Mouse (Mus musculus): ENCODE measurements at regions not wholly inside any gene's neighbourhood (a gene's known extent, or its start where the extent isn't known, plus 50 kb on each side); places are given as distances from the start of the nearest gene placed in this dataset.

- Histone ChIP-seq H3K27me3 (ENCODE audit: insufficient read depth, low read length) (no peaks in the 10 kb centered on the region), H3K27ac (ENCODE audit: low read depth) (no peak overlapping the region), H3K4me2 (no peak overlapping the region), H3K4me1 (ENCODE audit: insufficient read depth) (peaks cover 12% of the 10 kb centered on the region; the same call in 1 of the 2 replicates), H3K4me3 (ENCODE audit: low read depth, low read length) (no peak overlapping the region), H3K9me3 (ENCODE audit: low read depth, low read length) (no peaks in the 10 kb centered on the region), H3K36me3 (ENCODE audit: insufficient read depth) (no peaks in the 10 kb centered on the region), H3K9ac (no peak overlapping the region)
- no peak for TF ChIP-seq CTCF (IDR thresholded peaks at IDR 0.05; ENCODE audit: low read depth)
- ATAC-seq (ENCODE audit: insufficient read depth) (no peak), DNase-seq (no peak)
- WGBS = 87% methylated on average over 6 of the region's 6 CpGs
Observed at GRCm38 (mm10) chr3:21939738-21940137, 136.7 kb upstream of the Tbl1xr1 start.

GRCm38 (mm10) chr3:21941596-21941995 lies 134.9 kb upstream of the Tbl1xr1 start:
- H3K36me3 ChIP-seq (ENCODE audit: insufficient read depth) = no peaks in the 10 kb centered on the region
- H3K27me3 ChIP-seq (ENCODE audit: insufficient read depth, low read length) = no peaks in the 10 kb centered on the region
- H3K4me2 ChIP-seq = no peak overlapping the region
- no peak overlapping the region for H3K4me3 ChIP-seq (ENCODE audit: low read depth, low read length)
- no peaks in the 10 kb centered on the region for H3K9me3 ChIP-seq (ENCODE audit: low read depth, low read length)
- TF ChIP-seq CTCF (IDR thresholded peaks at IDR 0.05; ENCODE audit: low read depth) = no peak
- no peak overlapping the region for H3K9ac ChIP-seq
- ATAC-seq (ENCODE audit: insufficient read depth) (no peak), DNase-seq (no peak)
- no peak overlapping the region for H3K27ac ChIP-seq (ENCODE audit: low read depth)
- 73% methylated on average over 2 of the region's 2 CpGs for WGBS
- peaks cover 5% of the 10 kb centered on the region; the same call in 1 of the 2 replicates for H3K4me1 ChIP-seq (ENCODE audit: insufficient read depth)

DNA sequence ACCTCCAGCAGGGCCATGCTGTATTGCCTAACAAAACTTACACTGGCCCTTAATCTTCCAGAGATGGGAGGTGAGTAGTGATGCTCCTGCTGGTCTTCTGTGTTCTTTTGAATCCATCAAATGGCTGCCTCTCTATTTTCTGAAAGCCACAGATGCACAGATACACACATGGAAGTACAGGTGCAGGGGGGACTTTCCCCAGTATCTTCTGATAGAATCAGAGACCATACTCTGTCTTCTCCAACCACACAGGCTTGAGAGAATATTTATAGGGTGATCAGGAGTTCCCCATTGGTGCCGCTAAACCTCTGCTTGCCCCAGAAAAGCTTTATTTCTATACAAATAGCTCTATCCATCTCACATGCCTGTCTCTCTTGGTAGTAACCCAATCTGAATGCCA lies 133.5 kb upstream of the Tbl1xr1 start:
- DNase-seq (no peak), ATAC-seq (ENCODE audit: insufficient read depth) (no peak)
- H3K27ac ChIP-seq (ENCODE audit: low read depth) = no peak overlapping the region
- no peaks in the 10 kb centered on the region for H3K27me3 ChIP-seq (ENCODE audit: insufficient read depth, low read length)
- WGBS = 88% methylated on average over 1 of the region's 1 CpGs
- H3K36me3 ChIP-seq (ENCODE audit: insufficient read depth) = no peaks in the 10 kb centered on the region
- H3K4me2 ChIP-seq = no peak overlapping the region
- H3K4me3 ChIP-seq (ENCODE audit: low read depth, low read length) = no peak overlapping the region
- no peaks in the 10 kb centered on the region for H3K4me1 ChIP-seq (ENCODE audit: insufficient read depth)
- no peak overlapping the region for H3K9ac ChIP-seq
- TF ChIP-seq CTCF (IDR thresholded peaks at IDR 0.05; ENCODE audit: low read depth) = no peak
- no peaks in the 10 kb centered on the region for H3K9me3 ChIP-seq (ENCODE audit: low read depth, low read length)

- no peaks in the 10 kb centered on the region for H3K27me3 ChIP-seq (ENCODE audit: insufficient read depth, low read length)
- H3K36me3 ChIP-seq (ENCODE audit: insufficient read depth) = no peaks in the 10 kb centered on the region
- no peak for DNase-seq
- no peaks in the 10 kb centered on the region for H3K4me1 ChIP-seq (ENCODE audit: insufficient read depth)
- TF ChIP-seq CTCF (IDR thresholded peaks at IDR 0.05; ENCODE audit: low read depth) = no peak
- no peak overlapping the region for H3K4me3 ChIP-seq (ENCODE audit: low read depth, low read length)
- H3K4me2 ChIP-seq = no peak overlapping the region
- WGBS = 59% methylated on average over 4 of the region's 4 CpGs
- no peak overlapping the region for H3K9ac ChIP-seq
- no peak overlapping the region for H3K27ac ChIP-seq (ENCODE audit: low read depth)
- no peaks in the 10 kb centered on the region for H3K9me3 ChIP-seq (ENCODE audit: low read depth, low read length)
- no peak for ATAC-seq (ENCODE audit: insufficient read depth)
Observed at GRCm38 (mm10) chr3:21945775-21946174, 130.7 kb upstream of the Tbl1xr1 start.

- TF ChIP-seq CTCF (IDR thresholded peaks at IDR 0.05; ENCODE audit: low read depth) = no peak
- H3K4me2 ChIP-seq = no peak overlapping the region
- H3K9ac ChIP-seq = no peak overlapping the region
- H3K4me3 ChIP-seq (ENCODE audit: low read depth, low read length) = no peak overlapping the region
- H3K27ac ChIP-seq (ENCODE audit: low read depth) = no peak overlapping the region
- H3K36me3 ChIP-seq (ENCODE audit: insufficient read depth) = no peaks in the 10 kb centered on the region
- 0 out of 2 replicates have a peak, but pooled peaks cover 2% of the 10 kb centered on the region for H3K4me1 ChIP-seq (ENCODE audit: insufficient read depth)
- ATAC-seq (ENCODE audit: insufficient read depth) = peak; percentile 82
- no peaks in the 10 kb centered on the region for H3K27me3 ChIP-seq (ENCODE audit: insufficient read depth, low read length)
- no peaks in the 10 kb centered on the region for H3K9me3 ChIP-seq (ENCODE audit: low read depth, low read length)
- WGBS = 33% methylated on average over 3 of the region's 3 CpGs
- DNase-seq = peak; percentile 79
Observed at GRCm38 (mm10) chr3:21947320-21948073, 129.0 kb upstream of the Tbl1xr1 start.

- Histone ChIP-seq H3K4me1 (ENCODE audit: insufficient read depth) (0 out of 2 replicates have a peak, but pooled peaks cover 4% of the 10 kb centered on the region), H3K4me2 (no peak overlapping the region), H3K4me3 (ENCODE audit: low read depth, low read length) (no peak overlapping the region), H3K27ac (ENCODE audit: low read depth) (peak overlapping the region; percentile 28; the same call in 1 of the 2 replicates), H3K27me3 (ENCODE audit: insufficient read depth, low read length) (no peaks in the 10 kb centered on the region), H3K36me3 (ENCODE audit: insufficient read depth) (no peaks in the 10 kb centered on the region), H3K9me3 (ENCODE audit: low read depth, low read length) (no peaks in the 10 kb centered on the region), H3K9ac (no peak overlapping the region)
- TF ChIP-seq CTCF (IDR thresholded peaks at IDR 0.05; ENCODE audit: low read depth) = no peak
- no peak for ATAC-seq (ENCODE audit: insufficient read depth)
- 65% methylated on average over 4 of the region's 4 CpGs for WGBS
- DNase-seq = no peak
Observed at GRCm38 (mm10) chr3:21948074-21948659, 128.3 kb upstream of the Tbl1xr1 start.

GRCm38 (mm10) chr3:21949459-21949858 lies 127.0 kb upstream of the Tbl1xr1 start:
- no peak overlapping the region for H3K9ac ChIP-seq
- no peaks in the 10 kb centered on the region for H3K27me3 ChIP-seq (ENCODE audit: insufficient read depth, low read length)
- no peak for ATAC-seq (ENCODE audit: insufficient read depth)
- H3K36me3 ChIP-seq (ENCODE audit: insufficient read depth) = no peaks in the 10 kb centered on the region
- no peaks in the 10 kb centered on the region for H3K9me3 ChIP-seq (ENCODE audit: low read depth, low read length)
- H3K4me3 ChIP-seq (ENCODE audit: low read depth, low read length) = no peak overlapping the region
- 66% methylated on average over 2 of the region's 2 CpGs for WGBS
- H3K27ac ChIP-seq (ENCODE audit: low read depth) = no peak overlapping the region
- H3K4me2 ChIP-seq = no peak overlapping the region
- H3K4me1 ChIP-seq (ENCODE audit: insufficient read depth) = 0 out of 2 replicates have a peak, but pooled peaks cover 4% of the 10 kb centered on the region
- no peak for DNase-seq
- no peak for TF ChIP-seq CTCF (IDR thresholded peaks at IDR 0.05; ENCODE audit: low read depth)
